10 mouse cellular contexts compared by ENCODE assay signal in the genomic region with DNA sequence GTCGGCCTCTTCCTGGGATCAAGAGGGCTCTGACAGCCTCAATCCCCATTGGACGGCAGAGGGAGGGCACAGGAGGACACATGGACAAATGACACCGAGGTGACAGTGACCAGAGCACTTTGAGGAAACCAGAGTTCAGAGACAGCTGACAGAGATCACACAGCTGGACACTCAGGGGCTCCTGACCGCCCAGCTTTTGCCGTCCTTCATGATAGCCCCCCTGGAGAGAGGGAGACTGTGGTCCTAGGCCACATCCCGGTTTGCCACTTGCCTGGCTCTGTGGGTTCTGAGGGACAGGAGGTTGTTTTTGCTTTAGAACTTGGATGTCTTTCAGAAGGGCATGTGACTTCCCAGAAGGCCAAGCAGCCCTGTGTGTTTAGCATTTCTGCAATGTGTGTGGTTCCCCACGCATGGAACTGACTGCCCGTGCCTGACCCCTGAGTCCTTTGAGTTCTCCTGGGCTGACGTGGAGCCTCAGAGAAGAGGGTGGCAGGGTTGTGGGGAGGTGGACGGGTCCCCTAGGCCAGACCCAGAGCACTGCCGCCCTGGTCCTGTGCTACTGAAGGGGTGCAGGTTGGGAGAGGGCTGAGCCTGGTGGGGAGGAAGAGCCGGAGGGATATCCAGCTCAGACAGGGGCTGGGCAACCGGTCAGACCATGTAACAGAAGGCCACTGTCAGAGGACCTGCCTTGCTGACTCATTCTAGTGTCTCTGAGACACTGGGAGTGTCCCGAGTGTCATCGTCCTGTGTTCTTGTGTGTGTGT. TPM values are rescaled to one million over a fixed set of nuclear protein-coding genes. Genes with fewer than 3 reads are reported as not detected.
DNase-seq lines count a peak whose midpoint lies in the region; ATAC-seq and TF ChIP-seq lines count a peak whose summit lies in the region.
"Had no signal": no experiment of that assay in that cellular context is flagged by ENCODE, and none has a peak within 500 bp of the region (broad histone marks: within the 10 kb centered on the region; RNA-seq: fewer than 3 reads in every experiment).

No protein-coding gene starts in this region.

- no peak overlapping the region for H3K4me2 ChIP-seq in kidney, embryonic 14.5 days (replicated peaks; ENCODE audit: low read depth, low read length)
- H3K4me2 ChIP-seq: midbrain, embryonic 12.5 days had no signal

- no peak for ATAC-seq in kidney, embryonic 14.5 days (ENCODE audit: low FRiP score, low TSS enrichment)
- ATAC-seq: Patski had no signal

- peak overlapping the region; percentile 91 for H3K27ac ChIP-seq in bone marrow macrophage, adult 2 months (ENCODE audit: insufficient read depth, low read depth, low read length)
- H3K27ac ChIP-seq in kidney, embryonic 14.5 days (ENCODE audit: low read depth, low read length), result no peak overlapping the region
- H3K27ac ChIP-seq in cerebellum, adult 2 months (ENCODE audit: insufficient read depth, low read length), result no peak overlapping the region; the same call in 1 of the 2 replicates
- H3K27ac ChIP-seq: midbrain, embryonic 12.5 days had no signal

- no peak for TF ChIP-seq CTCF in bone marrow macrophage, adult 2 months (IDR thresholded peaks at IDR 0.05; ENCODE audit: low read depth, low read length)
- TF ChIP-seq CTCF in cerebellum, adult 2 months (IDR thresholded peaks at IDR 0.05; ENCODE audit: borderline replicate concordance, insufficient read depth, low read depth, low read length), result no peak

- 0 out of 2 replicates have a peak overlapping the region, but pooled peaks have one; percentile 12 for H3K9ac ChIP-seq in kidney, embryonic 14.5 days (ENCODE audit: low read depth, low read length)
- H3K9ac ChIP-seq: midbrain, embryonic 12.5 days had no signal

- TF ChIP-seq POLR2A in bone marrow macrophage, adult 2 months (IDR thresholded peaks at IDR 0.05; ENCODE audit: borderline replicate concordance, low read depth, low read length), result 0 out of 2 replicates have a peak, but pooled peaks have one; percentile 55
- TF ChIP-seq POLR2A in cerebellum, adult 2 months (IDR thresholded peaks at IDR 0.05; ENCODE audit: borderline replicate concordance, insufficient read depth, low read length), result no peak

- H3K4me1 ChIP-seq in bone marrow macrophage, adult 2 months (ENCODE audit: control insufficient read depth, insufficient read depth, low read length), result peaks cover 53% of the 10 kb centered on the region
- peaks cover 37% of the 10 kb centered on the region for H3K4me1 ChIP-seq in kidney, embryonic 14.5 days (ENCODE audit: control insufficient read depth, insufficient read depth, low read length)
- peaks cover 71% of the 10 kb centered on the region for H3K4me1 ChIP-seq in megakaryocyte, embryonic 14.5 days
- no peaks in the 10 kb centered on the region for H3K4me1 ChIP-seq in cerebellum, adult 2 months (ENCODE audit: control insufficient read depth, insufficient read depth, low read length)

- H3K4me3 ChIP-seq in bone marrow macrophage, adult 2 months (ENCODE audit: insufficient read depth, low read length), result peak overlapping the region; percentile 35
- H3K4me3 ChIP-seq in kidney, embryonic 14.5 days (ENCODE audit: low read length), result no peak overlapping the region
- H3K4me3 ChIP-seq in megakaryocyte, embryonic 14.5 days (replicated peaks), result peak overlapping the region; percentile 72
- no peak overlapping the region for H3K4me3 ChIP-seq in cerebellum, adult 2 months (replicated peaks; ENCODE audit: insufficient read depth, low read depth, low read length)
- H3K4me3 ChIP-seq: midbrain, embryonic 12.5 days had no signal

- peak; percentile 31 for DNase-seq in layer of hippocampus, adult 9-11 months
- no peak for DNase-seq in layer of hippocampus, adult 11-12 months (ENCODE audit: low spot score)
- no peak for DNase-seq in thymus, postnatal 4 days
- DNase-seq in cerebellum, adult 2 months, result no peak
- DNase-seq in right cerebral cortex, adult 18-20 months, result no peak

- no peaks in the 10 kb centered on the region for H3K36me3 ChIP-seq in kidney, embryonic 14.5 days (ENCODE audit: control insufficient read depth, insufficient read depth, low read length)
- peaks cover 51% of the 10 kb centered on the region for H3K36me3 ChIP-seq in megakaryocyte, embryonic 14.5 days (replicated peaks; ENCODE audit: low read length)
- H3K36me3 ChIP-seq: midbrain, embryonic 12.5 days had no signal

- H3K27me3 ChIP-seq in kidney, embryonic 14.5 days (ENCODE audit: control insufficient read depth, insufficient read depth, low read length), result no peaks in the 10 kb centered on the region
- H3K27me3 ChIP-seq in megakaryocyte, embryonic 14.5 days (replicated peaks), result no peaks in the 10 kb centered on the region
- H3K27me3 ChIP-seq in cerebellum, adult 2 months (ENCODE audit: control insufficient read depth, insufficient read depth, low read length), result no peaks in the 10 kb centered on the region
- H3K27me3 ChIP-seq: Patski had no signal

- no peaks in the 10 kb centered on the region for H3K9me3 ChIP-seq in kidney, embryonic 14.5 days (ENCODE audit: control insufficient read depth, low read length)
- H3K9me3 ChIP-seq in megakaryocyte, embryonic 14.5 days, result no peaks in the 10 kb centered on the region
- H3K9me3 ChIP-seq: midbrain, embryonic 12.5 days had no signal

- 40% methylated on average over 15 of the region's 15 CpGs for WGBS in kidney, embryonic 14.5 days
- WGBS in cerebellum, adult 2 months, result 71% methylated on average over 15 of the region's 15 CpGs

RNA-seq across cellular contexts. Expression of a gene that starts 5.4 kb away (rescaled TPM):
- 73.1 and 79.4 TPM in 2 replicates for polyA plus RNA-seq in bone marrow macrophage, adult 2 months (2012; ENCODE audit: insufficient read depth, insufficient read length, missing spikeins)
- 4.5 and 6.0 TPM in 2 replicates for polyA plus RNA-seq in kidney, embryonic 14.5 days (2014; fragmentation: Nextera tagmentation; extraction: Ambion mirVana)
- 3.0 and 5.3 TPM in 2 replicates for polyA plus RNA-seq in megakaryocyte, embryonic 14.5 days (2012; ENCODE audit: insufficient read depth, low replicate concordance)
- polyA plus RNA-seq in cerebellum, adult 2 months (2012; rRNA removed), result 8.2 TPM in 2 replicates

RNA-seq across cellular contexts. Expression of a gene that starts 13.0 kb away (rescaled TPM):
- polyA plus RNA-seq in bone marrow macrophage, adult 2 months (2012; ENCODE audit: insufficient read depth, insufficient read length, missing spikeins), result 46.8 and 55.1 TPM in 2 replicates
- 41.5 and 44.5 TPM in 2 replicates for polyA plus RNA-seq in kidney, embryonic 14.5 days (2014; fragmentation: Nextera tagmentation; extraction: Ambion mirVana)
- 17.5 and 24.3 TPM in 2 replicates for polyA plus RNA-seq in megakaryocyte, embryonic 14.5 days (2012; ENCODE audit: insufficient read depth, low replicate concordance)
- polyA plus RNA-seq in cerebellum, adult 2 months (2012; rRNA removed), result 49.0 and 53.5 TPM in 2 replicates

RNA-seq across cellular contexts. Expression of a gene that starts 40.1 kb away (rescaled TPM):
- not detected in 2 replicates for polyA plus RNA-seq in bone marrow macrophage, adult 2 months (2012; ENCODE audit: insufficient read depth, insufficient read length, missing spikeins)
- polyA plus RNA-seq in kidney, embryonic 14.5 days (2014; fragmentation: Nextera tagmentation; extraction: Ambion mirVana), result not detected in 2 replicates
- not detected in 2 replicates for polyA plus RNA-seq in megakaryocyte, embryonic 14.5 days (2012; ENCODE audit: insufficient read depth, low replicate concordance)
- polyA plus RNA-seq in cerebellum, adult 2 months (2012; rRNA removed), result 0.36 and 0.52 TPM in 2 replicates
- polyA plus RNA-seq: midbrain, embryonic 12.5 days had no signal

RNA-seq across cellular contexts. Expression of a gene that starts 43.8 kb away (rescaled TPM):
- polyA plus RNA-seq in bone marrow macrophage, adult 2 months (2012; ENCODE audit: insufficient read depth, insufficient read length, missing spikeins), result not detected in 2 replicates
- 10.5 and 12.5 TPM in 2 replicates for polyA plus RNA-seq in kidney, embryonic 14.5 days (2014; fragmentation: Nextera tagmentation; extraction: Ambion mirVana)
- 1.3 and 5.3 TPM in 2 replicates for polyA plus RNA-seq in megakaryocyte, embryonic 14.5 days (2012; ENCODE audit: insufficient read depth, low replicate concordance)
- polyA plus RNA-seq in cerebellum, adult 2 months (2012; rRNA removed), result 13.6 and 16.7 TPM in 2 replicates

Comparison
In these comparisons a context has a peak if more than half of its experiments do, and no peak if none do; other contexts are left out.
1. H3K4me3 ChIP-seq: peak in bone marrow macrophage, adult 2 months (single experiment) and megakaryocyte, embryonic 14.5 days (single experiment); none in kidney, embryonic 14.5 days (single experiment) and cerebellum, adult 2 months (single experiment).